Mouse (Mus musculus) midbrain, embryonic 16.5 days (tissue): ENCODE data around the gene Otud7b. TPM values are rescaled to one million over a fixed set of nuclear protein-coding genes. Genes with fewer than 3 reads are reported as not detected.

Experiments
- ATAC-seq: fragments of 200-750 bp; cut with Nextera tagmentation; 2 replicates; pipeline ENCODE4 v1.8.0; 2017; ENCODE audit warnings: moderate TSS enrichment
- H3K27ac ChIP-seq: fragments of 300-500 bp; sonication (generic); 2 replicates; pipeline ENCODE4 v1.5.1; 2014; ENCODE audit warnings: mild to moderate bottlenecking, low read length, mixed read lengths
- H3K27me3 ChIP-seq: fragments of 300-500 bp; sonication (generic); 2 replicates; pipeline ENCODE4 v1.6.1; 2014; ENCODE audit warnings: low read depth, low read length, mixed read lengths; ENCODE audit not compliant: control insufficient read depth, insufficient read depth
- H3K36me3 ChIP-seq: fragments of 300-500 bp; sonication (generic); 2 replicates; pipeline ENCODE4 v1.6.1; 2014; ENCODE audit warnings: mild to moderate bottlenecking, low read length, moderate library complexity, mixed read lengths; ENCODE audit not compliant: control insufficient read depth, insufficient read depth
- H3K4me1 ChIP-seq: fragments of 300-500 bp; sonication (generic); 2 replicates; pipeline ENCODE4 v1.6.1; 2014; ENCODE audit warnings: mild to moderate bottlenecking, low read length, mixed read lengths; ENCODE audit not compliant: control insufficient read depth, insufficient read depth
- H3K4me2 ChIP-seq: fragments of 300-500 bp; sonication (generic); 2 replicates; pipeline ENCODE4 v1.6.1; 2014; ENCODE audit warnings: mild to moderate bottlenecking, low read length, mixed read lengths
- H3K4me3 ChIP-seq: fragments of 300-500 bp; sonication (generic); 2 replicates; pipeline ENCODE4 v1.5.1; 2014; ENCODE audit warnings: low read depth, mild to moderate bottlenecking, low read length, moderate library complexity, mixed read lengths
- H3K9ac ChIP-seq: fragments of 300-500 bp; sonication (generic); 2 replicates; pipeline ENCODE4 v1.6.1; 2014; ENCODE audit warnings: low read depth, low read length, mixed read lengths
- H3K9me3 ChIP-seq: fragments of 300-500 bp; sonication (generic); replicated peaks from 2 replicates; pipeline ENCODE4 v1.6.1; 2014; ENCODE audit warnings: mild to moderate bottlenecking, low read length, mixed read lengths; ENCODE audit not compliant: control insufficient read depth, poor library complexity, severe bottlenecking
- WGBS: fragments of 180-500 bp; shearing (Covaris S2); extraction: QIAGEN DNeasy Blood & Tissue Kit; methylation state at CpG from one replicate; pipeline ENCODE4 v1.1.7; 2014; 5-methylcytosine and 5-hydroxymethylcytosine counted together
- polyA plus RNA-seq: library from polyadenylated mRNA; unstranded; fragments of >200 nt; fragmentation: Nextera tagmentation; extraction: Ambion mirVana; gene quantifications from 2 replicates; pipeline ENCODE4 v1.2.1, GENCODE M21; 2015

Otud7b gene
- polyA plus RNA-seq, 1 experiment from 2014 or later: 7.0 TPM

DNA sequence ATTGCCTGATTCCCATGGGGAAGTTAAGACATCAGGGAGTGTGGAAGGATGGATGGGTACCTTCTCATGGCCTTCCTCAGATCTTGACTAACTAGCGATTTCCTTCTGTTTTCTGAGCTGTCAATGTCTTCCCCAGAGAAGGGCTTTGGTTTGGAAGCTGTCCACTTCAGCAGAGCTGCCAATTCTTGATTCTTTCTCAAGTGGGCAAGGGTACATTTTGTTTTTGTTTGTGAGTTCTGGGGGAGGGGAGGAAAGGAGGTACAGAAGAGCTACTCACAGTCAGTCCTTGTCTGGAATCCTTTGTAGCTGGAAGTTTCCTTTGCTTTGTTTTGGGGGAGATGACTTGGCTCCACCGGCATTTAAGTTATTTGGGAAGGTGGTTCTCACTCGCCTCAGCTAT lies 8.9 kb downstream of the Otud7b start:
- Histone ChIP-seq H3K4me3 (no peak overlapping the region), H3K36me3 (no peaks in the 10 kb centered on the region), H3K9ac (no peak overlapping the region), H3K4me2 (no peak overlapping the region), H3K4me1 (no peaks in the 10 kb centered on the region), H3K27me3 (no peaks in the 10 kb centered on the region), H3K27ac (no peak overlapping the region), H3K9me3 (no peaks in the 10 kb centered on the region)
- no peak for ATAC-seq
- WGBS: 60% methylated on average over 3 of the region's 3 CpGs

DNA sequence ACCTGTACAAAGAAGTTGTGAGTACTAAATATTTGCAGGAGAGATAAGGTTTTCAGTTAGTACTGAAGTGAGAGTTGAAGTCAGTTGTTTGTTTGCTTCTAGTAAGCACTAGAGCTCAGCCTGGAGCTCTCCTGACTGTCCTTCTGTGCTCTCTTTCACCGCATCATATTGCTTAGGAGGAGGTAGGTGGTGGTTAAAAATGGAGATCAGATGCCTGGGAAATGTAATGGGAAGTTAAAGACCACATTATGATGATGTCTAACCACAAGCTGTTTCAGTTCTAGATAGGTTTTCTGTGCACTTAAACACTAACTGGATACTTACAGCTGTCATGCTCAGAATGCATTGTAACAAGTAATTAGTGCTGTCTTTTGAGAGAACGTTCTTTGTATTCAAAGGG lies 13.8 kb downstream of the Otud7b start:
- Histone ChIP-seq H3K27me3 (no peaks in the 10 kb centered on the region), H3K9me3 (no peaks in the 10 kb centered on the region), H3K4me2 (no peak overlapping the region), H3K4me1 (no peaks in the 10 kb centered on the region), H3K4me3 (no peak overlapping the region), H3K36me3 (no peaks in the 10 kb centered on the region), H3K27ac (no peak overlapping the region), H3K9ac (no peak overlapping the region)
- no peak for ATAC-seq
- WGBS: 74% methylated on average over 2 of the region's 2 CpGs

DNA sequence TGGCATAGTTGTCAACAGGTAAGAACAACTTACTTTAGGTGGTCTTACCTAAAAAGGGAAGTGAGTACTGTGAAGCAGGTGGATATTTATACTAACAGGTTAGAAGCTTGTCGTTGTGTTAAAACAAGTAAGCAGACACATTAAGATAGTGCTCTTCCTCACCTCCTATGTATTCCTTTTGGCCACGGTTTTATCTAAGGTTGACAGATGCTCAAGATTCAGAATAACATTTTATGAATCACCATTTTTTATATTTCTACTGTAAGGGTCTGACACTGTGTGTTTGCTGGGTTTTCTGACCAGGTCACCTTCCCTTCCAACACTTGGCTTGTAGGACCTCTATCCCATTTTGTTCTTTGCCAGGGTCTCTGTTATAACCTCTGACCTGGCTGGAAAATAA lies 14.4 kb downstream of the Otud7b start:
- WGBS: 92% methylated on average over 2 of the region's 2 CpGs
- no peak for ATAC-seq

DNA sequence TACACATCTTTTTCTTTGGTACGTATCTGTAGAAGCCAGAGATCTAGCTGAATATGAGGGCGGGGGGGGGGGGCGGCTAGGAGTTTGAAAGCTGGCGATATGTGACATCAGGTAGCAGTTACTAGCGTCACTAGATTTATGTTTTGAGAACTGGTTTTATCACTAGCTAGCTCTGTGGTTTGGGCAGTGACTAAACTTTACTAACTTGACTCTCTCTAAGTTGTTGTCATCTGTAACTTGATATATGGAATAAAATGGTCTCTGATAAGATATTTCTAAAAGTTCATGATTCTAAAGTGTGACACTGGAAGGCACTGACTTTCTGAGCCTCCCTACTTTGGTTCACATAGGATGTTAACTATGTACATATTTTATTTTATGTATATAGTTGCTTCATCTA lies 19.9 kb downstream of the Otud7b start:
- H3K27me3 ChIP-seq: no peaks in the 10 kb centered on the region
- H3K4me1 ChIP-seq: no peaks in the 10 kb centered on the region
- H3K4me2 ChIP-seq: no peak overlapping the region
- no peak overlapping the region for H3K9ac ChIP-seq
- H3K4me3 ChIP-seq: no peak overlapping the region
- no peak for ATAC-seq
- H3K27ac ChIP-seq: no peak overlapping the region
- H3K36me3 ChIP-seq: no peaks in the 10 kb centered on the region
- 89% methylated on average over 5 of the region's 5 CpGs for WGBS
- no peaks in the 10 kb centered on the region for H3K9me3 ChIP-seq

More for the DNA sequence above, 14.4 kb downstream of the Otud7b start:
- Histone ChIP-seq H3K27ac (no peak overlapping the region), H3K9ac (no peak overlapping the region), H3K4me2 (no peak overlapping the region), H3K4me3 (no peak overlapping the region), H3K27me3 (no peaks in the 10 kb centered on the region), H3K4me1 (no peaks in the 10 kb centered on the region), H3K36me3 (no peaks in the 10 kb centered on the region), H3K9me3 (no peaks in the 10 kb centered on the region)

DNA sequence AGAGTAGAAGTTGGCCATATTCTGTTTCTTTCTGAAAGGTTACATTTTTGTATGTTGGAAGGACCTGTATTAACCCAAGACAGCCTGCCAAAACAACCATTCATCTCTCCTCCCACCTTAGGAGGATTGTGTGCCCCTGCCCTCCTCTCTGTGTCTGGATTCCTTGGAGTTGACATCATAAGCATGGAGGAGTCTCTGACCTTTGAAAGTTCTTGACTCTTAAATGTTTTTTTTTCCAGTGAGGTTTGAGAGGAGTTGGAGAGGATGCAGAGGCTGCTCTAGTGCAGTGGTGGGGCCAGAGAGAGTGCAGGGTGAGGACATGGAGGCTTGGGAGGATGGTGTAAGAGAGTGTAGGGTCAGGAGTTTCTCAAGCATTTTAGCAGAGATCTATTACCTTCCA lies 23.8 kb downstream of the Otud7b start:
- no peaks in the 10 kb centered on the region for H3K27me3 ChIP-seq
- no peaks in the 10 kb centered on the region for H3K9me3 ChIP-seq
- H3K4me1 ChIP-seq: no peaks in the 10 kb centered on the region
- no peak for ATAC-seq
- no peak overlapping the region for H3K4me3 ChIP-seq
- H3K36me3 ChIP-seq: no peaks in the 10 kb centered on the region
- no peak overlapping the region for H3K9ac ChIP-seq
- H3K4me2 ChIP-seq: no peak overlapping the region
- no peak overlapping the region for H3K27ac ChIP-seq

DNA sequence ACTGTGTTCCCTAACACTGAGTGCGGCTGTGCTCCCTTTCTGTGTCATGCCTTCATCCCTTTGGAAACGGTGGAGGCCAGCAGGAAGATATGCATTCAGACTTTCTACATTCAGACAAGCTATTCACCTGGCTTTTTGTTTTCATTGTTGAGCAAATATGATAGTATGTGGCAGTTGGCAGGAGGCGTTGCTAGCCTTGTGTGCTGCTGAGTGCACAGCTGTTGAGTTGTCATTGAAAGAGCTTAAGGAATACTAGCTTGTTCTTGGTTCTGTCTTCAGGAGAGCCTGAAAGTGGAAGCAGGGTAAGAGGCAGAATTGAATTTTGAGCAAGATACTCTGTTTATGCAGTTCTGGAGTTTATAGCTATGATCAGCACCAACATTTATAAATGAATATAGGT lies 28.2 kb downstream of the Otud7b start:
- H3K9ac ChIP-seq: no peak overlapping the region
- 81% methylated on average over 3 of the region's 3 CpGs for WGBS
- H3K9me3 ChIP-seq: no peaks in the 10 kb centered on the region
- 0 out of 2 replicates have a peak, but pooled peaks cover 2% of the 10 kb centered on the region for H3K36me3 ChIP-seq
- no peak overlapping the region for H3K27ac ChIP-seq
- H3K4me3 ChIP-seq: no peak overlapping the region
- no peak for ATAC-seq
- no peak overlapping the region for H3K4me2 ChIP-seq
- H3K27me3 ChIP-seq: no peaks in the 10 kb centered on the region
- H3K4me1 ChIP-seq: no peaks in the 10 kb centered on the region

DNA sequence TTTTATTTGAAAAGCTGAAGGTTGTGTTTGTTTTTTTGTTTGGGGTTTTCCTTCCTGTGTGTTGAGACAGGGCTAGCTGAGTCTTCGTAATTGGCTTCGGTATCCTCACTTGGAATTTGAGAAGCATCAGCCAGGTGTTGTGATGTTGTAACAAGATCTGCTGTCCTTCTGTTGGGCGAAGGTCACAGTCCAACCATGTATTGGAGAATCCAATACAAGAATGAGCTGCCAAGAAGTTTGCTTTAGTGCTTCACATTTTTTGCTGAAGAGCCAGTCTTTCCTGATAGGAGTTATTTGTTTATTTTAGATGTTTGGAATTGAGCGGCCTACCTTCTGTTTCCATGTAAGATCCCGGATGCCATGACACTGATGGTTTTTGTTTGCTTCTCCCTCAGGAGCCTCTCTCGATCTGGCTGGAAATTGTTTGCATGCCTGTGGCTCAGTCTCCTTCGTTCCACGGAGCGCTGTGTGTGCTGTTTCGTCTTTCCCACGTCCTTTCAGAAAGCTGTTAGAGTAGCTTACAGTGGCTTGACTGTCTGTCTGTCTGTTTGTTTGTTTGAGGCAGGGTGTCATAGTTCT lies 29.1 kb downstream of the Otud7b start:
- no peaks in the 10 kb centered on the region for H3K4me1 ChIP-seq
- 0 out of 2 replicates have a peak, but pooled peaks cover 2% of the 10 kb centered on the region for H3K36me3 ChIP-seq
- no peak overlapping the region for H3K27ac ChIP-seq
- H3K4me3 ChIP-seq: no peak overlapping the region
- H3K9me3 ChIP-seq: no peaks in the 10 kb centered on the region
- H3K27me3 ChIP-seq: no peaks in the 10 kb centered on the region
- H3K9ac ChIP-seq: no peak overlapping the region
- 70% methylated on average over 11 of the region's 11 CpGs for WGBS
- no peak overlapping the region for H3K4me2 ChIP-seq
- ATAC-seq: no peak

DNA sequence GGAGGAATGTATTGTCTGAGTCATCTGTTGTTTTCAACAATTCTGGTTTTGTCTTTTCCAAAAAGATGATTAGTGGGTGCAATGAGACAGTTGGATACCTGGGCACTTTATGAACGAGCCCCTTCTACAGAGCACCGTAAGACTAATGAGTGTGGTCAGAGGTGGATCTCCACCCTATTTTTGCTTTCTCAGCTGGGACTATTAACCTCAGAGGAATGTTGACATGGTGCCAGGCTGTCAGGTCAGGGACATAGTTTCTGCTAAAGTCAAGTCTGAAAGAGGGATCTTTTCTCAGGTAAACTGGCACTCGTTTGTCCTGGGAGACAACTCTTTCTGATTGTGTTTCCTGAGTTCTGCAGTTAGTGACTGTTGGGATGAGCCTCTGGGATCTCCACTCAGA lies 30.7 kb downstream of the Otud7b start:
- Histone ChIP-seq H3K4me3 (no peak overlapping the region), H3K9me3 (no peaks in the 10 kb centered on the region), H3K27ac (no peak overlapping the region), H3K9ac (no peak overlapping the region), H3K4me2 (no peak overlapping the region), H3K36me3 (0 out of 2 replicates have a peak, but pooled peaks cover 2% of the 10 kb centered on the region), H3K27me3 (no peaks in the 10 kb centered on the region), H3K4me1 (no peaks in the 10 kb centered on the region)
- ATAC-seq: no peak
- WGBS: 86% methylated on average over 3 of the region's 3 CpGs

DNA sequence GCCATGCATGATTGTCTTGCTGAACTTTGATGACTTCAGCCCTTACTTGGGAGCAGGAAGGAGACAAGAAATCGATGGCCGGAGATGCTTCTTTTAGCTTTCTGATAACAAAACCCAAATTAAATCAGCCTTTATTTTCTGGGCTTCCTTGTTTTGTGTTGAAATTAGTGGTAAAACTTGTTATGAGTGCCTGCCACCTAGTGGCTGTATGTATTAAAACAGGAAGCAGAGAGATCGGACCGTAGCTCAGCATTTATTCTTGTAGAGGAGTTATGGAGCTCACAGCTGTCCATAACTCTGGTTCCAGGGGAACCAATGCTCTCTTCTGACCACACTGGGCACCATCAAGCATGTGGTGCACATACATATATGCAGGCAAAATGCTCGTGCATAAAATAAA lies 43.6 kb downstream of the Otud7b start:
- H3K4me2 ChIP-seq: no peak overlapping the region
- peaks cover 16% of the 10 kb centered on the region for H3K36me3 ChIP-seq
- no peak overlapping the region for H3K9ac ChIP-seq
- no peaks in the 10 kb centered on the region for H3K27me3 ChIP-seq
- H3K4me3 ChIP-seq: no peak overlapping the region
- ATAC-seq: no peak
- 20% methylated on average over 5 of the region's 5 CpGs for WGBS
- H3K27ac ChIP-seq: peak overlapping the region; percentile 26; the same call in 1 of the 2 replicates
- no peaks in the 10 kb centered on the region for H3K9me3 ChIP-seq
- H3K4me1 ChIP-seq: 0 out of 2 replicates have a peak, but pooled peaks cover 2% of the 10 kb centered on the region
